Mouse (Mus musculus): Measurements from ENCODE around the gene Pigu.

- TF ChIP-seq CTCF (IDR thresholded peaks at IDR 0.05; ENCODE audit: borderline replicate concordance, control insufficient read depth, extremely low read depth, insufficient read depth, low read length, poor library complexity) (no peak), POLR2A (IDR thresholded peaks at IDR 0.05; ENCODE audit: control insufficient read depth, extremely low read depth, insufficient read depth, low read length, poor library complexity) (no peak)
Observed at GRCm38 (mm10) chr2:155357686-155358399, 613 bp upstream of the Pigu start.
